Mouse (Mus musculus): ENCODE measurements around the gene Gfod1.

The Gfod1 gene

GRCm38 (mm10) chr13:43304018-43304431 is at the start of gene Gfod1:
Gene Gfod1, minus strand, starts transcription at chr13:43304172.
- peak; percentile 98 for DNase-seq

- DNase-seq = no peak
These were observed 49.4 kb upstream of the Gfod1 start for GRCm38 (mm10) chr13:43353356-43353755.

- DNase-seq = no peak
These were observed 46.7 kb upstream of the Gfod1 start for GRCm38 (mm10) chr13:43350489-43351169.

- no peak for DNase-seq
These were observed 45.4 kb upstream of the Gfod1 start for GRCm38 (mm10) chr13:43349376-43349775.

- no peak for DNase-seq
These were observed 42.9 kb upstream of the Gfod1 start for GRCm38 (mm10) chr13:43346825-43347224.

GRCm38 (mm10) chr13:43338632-43339031 is 34.7 kb upstream of the Gfod1 start:
- no peak for DNase-seq

- DNase-seq = no peak
These were observed 34.0 kb upstream of the Gfod1 start for GRCm38 (mm10) chr13:43338001-43338400.

- no peak for DNase-seq
These were observed 32.7 kb upstream of the Gfod1 start for GRCm38 (mm10) chr13:43336425-43337221.

- DNase-seq = peak; percentile 35
These were observed 28.6 kb upstream of the Gfod1 start for GRCm38 (mm10) chr13:43332591-43332990.

- DNase-seq = no peak
These were observed 27.9 kb upstream of the Gfod1 start for GRCm38 (mm10) chr13:43331721-43332444.

GRCm38 (mm10) chr13:43325427-43325826 is 21.5 kb upstream of the Gfod1 start:
- DNase-seq = no peak

GRCm38 (mm10) chr13:43321492-43321891 is 17.5 kb upstream of the Gfod1 start:
- DNase-seq = peak; percentile 23

GRCm38 (mm10) chr13:43319396-43319795 is 15.4 kb upstream of the Gfod1 start:
- DNase-seq = no peak

- no peak for DNase-seq
These were observed 13.4 kb upstream of the Gfod1 start for GRCm38 (mm10) chr13:43317411-43317810.

GRCm38 (mm10) chr13:43305181-43305924 is 1.4 kb upstream of the Gfod1 start:
- no peak for DNase-seq

- peak; percentile 22 for DNase-seq
These were observed 728 bp upstream of the Gfod1 start for GRCm38 (mm10) chr13:43304700-43305099.

- peak; percentile 66 for DNase-seq
These were observed 609 bp downstream of the Gfod1 start for GRCm38 (mm10) chr13:43303161-43303965.

GRCm38 (mm10) chr13:43302651-43303160 is 1.3 kb downstream of the Gfod1 start:
- peak; percentile 26 for DNase-seq

- DNase-seq = no peak
These were observed 1.7 kb downstream of the Gfod1 start for GRCm38 (mm10) chr13:43302239-43302638.

- DNase-seq = peak; percentile 50
These were observed 3.1 kb downstream of the Gfod1 start for GRCm38 (mm10) chr13:43300906-43301305.

GRCm38 (mm10) chr13:43300366-43300765 is 3.6 kb downstream of the Gfod1 start:
- no peak for DNase-seq

- no peak for DNase-seq
These were observed 4.8 kb downstream of the Gfod1 start for GRCm38 (mm10) chr13:43299171-43299570.
